Mouse (Mus musculus): ENCODE data around the gene Chst3.

- no peak for TF ChIP-seq CTCF (conservative IDR thresholded peaks at IDR 0.05; ENCODE audit: low read length)
- TF ChIP-seq POU5F1 (IDR thresholded peaks at IDR 0.05; ENCODE audit: borderline replicate concordance, low read length), result no peak
- no peak for TF ChIP-seq NANOG (IDR thresholded peaks at IDR 0.05; ENCODE audit: borderline replicate concordance, low read length)
These were observed 60.9 kb downstream of the Chst3 start for GRCm38 (mm10) chr10:60158144-60158543.
